Mouse (Mus musculus) left cerebral cortex, adult 6 months (tissue): ENCODE measurements around the gene Tmem88. TPM values are rescaled to one million over a fixed set of nuclear protein-coding genes. Genes with fewer than 3 reads are reported as not detected.

Experiments
- long read RNA-seq, 2 experiments: library from polyadenylated mRNA; unstranded; transcript quantifications; one replicate each; pipeline ENCODE4 v2.0.0; 2019 to 2020
- polyA plus RNA-seq: library from polyadenylated mRNA; unstranded; fragments of <200 nt; fragmentation: Nextera tagmentation; gene quantifications from 2 replicates; pipeline ENCODE4 v1.2.3, GENCODE M21; 2021

Gene Tmem88
- polyA plus RNA-seq = 3.1 and 4.1 TPM in 2 replicates
- long read RNA-seq, experiment 1, partial matches to known transcripts = 0 of 2 reads
- long read RNA-seq, experiment 1, other reads (novel, unspliced or antisense) = 2 of 2 reads
- long read RNA-seq, experiment 2 = 0 reads

GRCm38 (mm10) chr11:69398059-69398458, at the start of gene Tmem88:
Gene Tmem88, minus strand, starts transcription at chr11:69398234.

GRCm38 (mm10) chr11:69413221-69414181, 15.5 kb upstream of the Tmem88 start, which contains the start of gene Kdm6b:
Gene Kdm6b, minus strand, starts transcription at chr11:69413675.

GRCm38 (mm10) chr11:69395235-69395633, 2.8 kb downstream of the Tmem88 start, which contains the start of the genes Naa38 and Cyb5d1:
Gene Naa38, plus strand, starts transcription at chr11:69395487.
Gene Cyb5d1, minus strand, starts transcription at chr11:69395631.

GRCm38 (mm10) chr11:69369215-69369989, 28.6 kb downstream of the Tmem88 start, which contains the start of gene Chd3:
Gene Chd3, minus strand, starts transcription at chr11:69369406.

Other genes with a start within 250 kb of the Tmem88 start
- gene Alox12b, start 241.2 kb downstream of the Tmem88 start, polyA plus RNA-seq = 3.3 TPM in 2 replicates
- 2.8 and 4.3 TPM in 2 replicates for gene Alox8, start 200.4 kb downstream of the Tmem88 start, polyA plus RNA-seq
- 0.40 and 0.66 TPM in 2 replicates for gene Gucy2e, start 161.2 kb downstream of the Tmem88 start, polyA plus RNA-seq
- 2.2 and 3.0 TPM in 2 replicates for gene Cntrob, start 74.5 kb downstream of the Tmem88 start, polyA plus RNA-seq
- gene Trappc1, start 74.3 kb downstream of the Tmem88 start, polyA plus RNA-seq = 128 and 132 TPM in 2 replicates
- gene Kcnab3, start 72.0 kb downstream of the Tmem88 start, polyA plus RNA-seq = 24.4 and 28.5 TPM in 2 replicates
- 352 and 369 TPM in 2 replicates for gene Rnf227, start 57.8 kb downstream of the Tmem88 start, polyA plus RNA-seq
- gene Chd3, start 28.8 kb downstream of the Tmem88 start, polyA plus RNA-seq = 36.0 and 37.5 TPM in 2 replicates
- 537 and 633 TPM in 2 replicates for gene Naa38, start 2.7 kb downstream of the Tmem88 start, polyA plus RNA-seq
- 14.8 and 20.5 TPM in 2 replicates for gene Cyb5d1, start 2.6 kb downstream of the Tmem88 start, polyA plus RNA-seq
- 4.7 and 5.3 TPM in 2 replicates for gene Kdm6b, start 15.4 kb upstream of the Tmem88 start, polyA plus RNA-seq
- gene Dnah2, start 150.9 kb upstream of the Tmem88 start, polyA plus RNA-seq = 0.19 and 0.56 TPM in 2 replicates
- 14.0 and 33.2 TPM in 2 replicates for gene Efnb3, start 162.0 kb upstream of the Tmem88 start, polyA plus RNA-seq
- gene Wrap53, start 182.0 kb upstream of the Tmem88 start, polyA plus RNA-seq = 11.1 and 12.9 TPM in 2 replicates
- gene Trp53, start 182.1 kb upstream of the Tmem88 start, polyA plus RNA-seq = 20.2 and 20.9 TPM in 2 replicates
- gene Atp1b2, start 207.7 kb upstream of the Tmem88 start, polyA plus RNA-seq = 153 and 269 TPM in 2 replicates
- not detected in 2 replicates for gene Shbg, start 219.7 kb upstream of the Tmem88 start, polyA plus RNA-seq
- gene Sat2, start 223.8 kb upstream of the Tmem88 start, polyA plus RNA-seq = 13.9 and 15.2 TPM in 2 replicates
- 6.9 and 10.3 TPM in 2 replicates for gene Fxr2, start 234.8 kb upstream of the Tmem88 start, polyA plus RNA-seq